Mouse (Mus musculus) myocyte (in vitro differentiated cells): ENCODE results near the gene Dag1.

Source experiments
- CEBPB ChIP-seq: IDR thresholded peaks from 2 replicates; pipeline ENCODE4 v1.6.1; 2011; ENCODE audit warnings: mild to moderate bottlenecking, moderate library complexity; ENCODE audit not compliant: poor library complexity, insufficient read depth, severe bottlenecking
- E2F4 ChIP-seq: IDR thresholded peaks from one replicate; pipeline ENCODE4 v1.6.1; 2011; ENCODE audit warnings: mild to moderate bottlenecking, control low read depth, moderate library complexity; ENCODE audit not compliant: insufficient read depth
- POLR2A ChIP-seq: IDR thresholded peaks from one replicate; pipeline ENCODE4 v1.6.1; 2011; ENCODE audit warnings: low read depth, mild to moderate bottlenecking, control low read depth, moderate library complexity; ENCODE audit not compliant: insufficient read length
- SRF ChIP-seq: IDR thresholded peaks from one replicate; pipeline ENCODE4 v1.6.1; 2011; ENCODE audit warnings: low read depth; ENCODE audit not compliant: control insufficient read depth, insufficient read length
- TCF12 ChIP-seq: IDR thresholded peaks from one replicate; pipeline ENCODE4 v1.6.1; 2011; ENCODE audit warnings: mild to moderate bottlenecking, control low read depth; ENCODE audit not compliant: poor library complexity, insufficient read depth, severe bottlenecking

GRCm38 (mm10) chr9:108205571-108205901 lies 58.2 kb downstream of the Dag1 start:
- no peak for TF ChIP-seq SRF
- no peak for TF ChIP-seq POLR2A
- no peak for TF ChIP-seq CEBPB
- no peak for TF ChIP-seq E2F4
- TF ChIP-seq TCF12, result no peak
